Mouse (Mus musculus): Measurements from ENCODE around the gene Manbal.

DNA sequence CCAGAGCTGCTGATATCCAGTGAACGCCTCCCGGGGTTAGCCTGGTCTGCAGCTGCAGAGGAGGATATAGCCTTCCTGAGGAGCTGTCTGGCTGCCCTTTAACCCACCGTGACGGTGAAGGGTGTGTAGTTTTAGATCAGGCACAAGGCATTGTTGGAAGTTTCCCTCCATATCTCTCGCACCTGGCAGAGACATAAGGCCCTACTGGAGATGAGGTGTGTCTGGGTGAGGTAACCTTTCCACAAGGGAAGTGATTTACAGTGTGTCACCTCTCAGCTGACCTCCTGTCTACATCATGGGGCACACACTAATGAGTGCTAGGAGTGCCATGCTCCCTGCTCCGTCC lies 58.2 kb downstream of the Manbal start:
- TF ChIP-seq CTCF (IDR thresholded peaks at IDR 0.05; ENCODE audit: low read depth): no peak
- TF ChIP-seq EP300 (IDR thresholded peaks at IDR 0.05; ENCODE audit: low read depth): no peak
